Mouse (Mus musculus): ENCODE results near the gene Zcchc2. TPM values are rescaled to one million over a fixed set of nuclear protein-coding genes. Genes with fewer than 3 reads are reported as not detected.

Zcchc2 gene
- polyA plus RNA-seq, 2 experiments = 2.8 to 12.1 TPM

DNA sequence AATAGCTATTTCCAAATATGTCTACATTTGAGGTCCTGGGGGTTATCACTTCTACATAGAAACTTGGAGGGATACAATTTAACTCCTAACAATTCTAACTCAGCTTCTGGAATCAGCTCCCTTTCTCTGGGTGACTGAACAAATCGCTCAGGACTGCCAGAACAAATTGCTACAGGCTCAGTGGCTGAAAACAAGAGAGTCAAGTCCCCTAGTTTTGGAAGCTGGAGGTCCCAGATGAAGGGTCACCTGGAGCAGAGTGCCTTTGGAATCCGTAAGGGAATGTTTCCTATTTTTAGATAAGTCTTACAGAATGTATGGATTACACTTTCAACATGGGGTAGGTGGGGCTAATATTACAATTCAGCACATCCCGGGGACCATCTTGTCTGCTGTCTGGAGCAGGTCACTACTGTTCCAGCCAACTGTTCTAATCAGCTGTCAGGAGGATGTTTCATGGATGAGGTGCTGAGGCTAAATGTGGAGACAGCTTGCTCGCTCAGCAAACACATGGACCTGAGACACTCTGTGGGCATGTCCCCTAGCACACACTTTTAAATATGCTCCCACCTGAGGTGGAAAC is 73.5 kb downstream of the Zcchc2 start:
- DNase-seq (ENCODE audit: low spot score) = no peak
- no peak overlapping the region for H3K9ac ChIP-seq (ENCODE audit: low read depth, low read length, severe bottlenecking)
- H3K27me3 ChIP-seq (ENCODE audit: control insufficient read depth, insufficient read depth, low read length) = no peaks in the 10 kb centered on the region
- no peaks in the 10 kb centered on the region for H3K4me1 ChIP-seq (ENCODE audit: control insufficient read depth, insufficient read depth, low read length)
- H3K4me2 ChIP-seq (replicated peaks; ENCODE audit: low read depth, low read length, severe bottlenecking) = no peak overlapping the region
- ATAC-seq (ENCODE audit: low FRiP score, low read depth) = peak; percentile 28; the same call in 1 of the 2 replicates
- no peak for TF ChIP-seq POLR2A (IDR thresholded peaks at IDR 0.05; ENCODE audit: borderline replicate concordance, extremely low read depth, insufficient read depth, insufficient read length)
- 80% methylated on average over 4 of the region's 4 CpGs for WGBS
- no peak overlapping the region for H3K4me3 ChIP-seq (replicated peaks; ENCODE audit: low read length)
- no peaks in the 10 kb centered on the region for H3K9me3 ChIP-seq (ENCODE audit: control insufficient read depth, low read length)
- no peaks in the 10 kb centered on the region for H3K36me3 ChIP-seq (ENCODE audit: control insufficient read depth, insufficient read depth, low read length)
- no peak overlapping the region for H3K27ac ChIP-seq (replicated peaks; ENCODE audit: low read depth, low read length)

DNA sequence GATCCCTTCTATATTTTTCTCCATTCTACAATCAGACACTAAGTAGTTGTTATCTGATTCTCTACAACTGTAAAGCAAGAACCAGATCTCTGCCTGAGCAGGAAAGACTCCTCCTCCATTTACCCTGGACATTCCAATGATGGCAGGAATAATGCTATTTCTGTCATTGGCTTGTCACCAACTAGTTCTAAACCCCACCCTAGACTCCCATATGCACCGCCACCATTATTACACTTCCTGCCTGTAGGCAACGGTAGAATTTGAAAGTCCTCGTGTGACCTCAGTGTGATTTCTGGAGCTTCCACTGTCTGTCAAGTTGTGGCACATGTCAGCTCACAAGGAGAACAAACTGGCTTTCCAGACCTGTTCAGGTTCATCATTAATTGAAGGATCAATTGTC is 74.1 kb downstream of the Zcchc2 start:
- no peaks in the 10 kb centered on the region for H3K36me3 ChIP-seq (ENCODE audit: control insufficient read depth, insufficient read depth, low read length)
- DNase-seq (ENCODE audit: low spot score) = no peak
- no peaks in the 10 kb centered on the region for H3K4me1 ChIP-seq (ENCODE audit: control insufficient read depth, insufficient read depth, low read length)
- no peak overlapping the region for H3K4me2 ChIP-seq (replicated peaks; ENCODE audit: low read depth, low read length, severe bottlenecking)
- no peak for ATAC-seq (ENCODE audit: low FRiP score, low read depth)
- no peak overlapping the region for H3K4me3 ChIP-seq (replicated peaks; ENCODE audit: low read length)
- no peak for TF ChIP-seq POLR2A (IDR thresholded peaks at IDR 0.05; ENCODE audit: borderline replicate concordance, extremely low read depth, insufficient read depth, insufficient read length)
- 51% methylated on average over 3 of the region's 3 CpGs for WGBS
- no peaks in the 10 kb centered on the region for H3K9me3 ChIP-seq (ENCODE audit: control insufficient read depth, low read length)
- H3K27me3 ChIP-seq (ENCODE audit: control insufficient read depth, insufficient read depth, low read length) = no peaks in the 10 kb centered on the region
- H3K9ac ChIP-seq (ENCODE audit: low read depth, low read length, severe bottlenecking) = no peak overlapping the region
- no peak overlapping the region for H3K27ac ChIP-seq (replicated peaks; ENCODE audit: low read depth, low read length)

DNA sequence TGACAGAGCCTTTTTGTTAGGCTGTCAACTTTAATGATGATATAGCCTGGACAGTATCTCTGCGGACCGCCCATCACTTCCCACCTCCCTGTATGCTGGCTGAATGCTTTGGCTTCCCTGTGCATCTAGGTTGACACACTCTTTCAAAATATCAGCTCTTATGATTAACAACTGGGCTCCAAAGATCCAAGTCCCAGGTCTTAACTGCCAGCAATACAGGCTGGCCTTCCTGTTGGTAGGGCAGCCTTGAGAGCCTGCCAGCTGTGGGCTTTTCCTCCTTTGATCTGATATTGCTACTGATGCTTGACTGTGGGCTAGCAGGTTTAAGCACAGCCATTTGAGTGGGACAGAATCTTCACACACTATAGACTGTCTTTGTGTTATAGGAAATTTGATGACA is 74.5 kb downstream of the Zcchc2 start:
- Histone ChIP-seq H3K4me2 (replicated peaks; ENCODE audit: low read depth, low read length, severe bottlenecking) (no peak overlapping the region), H3K36me3 (ENCODE audit: control insufficient read depth, insufficient read depth, low read length) (no peaks in the 10 kb centered on the region), H3K27ac (replicated peaks; ENCODE audit: low read depth, low read length) (no peak overlapping the region), H3K9me3 (ENCODE audit: control insufficient read depth, low read length) (no peaks in the 10 kb centered on the region), H3K4me3 (replicated peaks; ENCODE audit: low read length) (no peak overlapping the region), H3K9ac (ENCODE audit: low read depth, low read length, severe bottlenecking) (no peak overlapping the region), H3K27me3 (ENCODE audit: control insufficient read depth, insufficient read depth, low read length) (no peaks in the 10 kb centered on the region), H3K4me1 (ENCODE audit: control insufficient read depth, insufficient read depth, low read length) (no peaks in the 10 kb centered on the region)
- no peak for TF ChIP-seq POLR2A (IDR thresholded peaks at IDR 0.05; ENCODE audit: borderline replicate concordance, extremely low read depth, insufficient read depth, insufficient read length)
- ATAC-seq (ENCODE audit: low FRiP score, low read depth) = no peak
- no peak for DNase-seq (ENCODE audit: low spot score)
- WGBS = 90% methylated on average over 2 of the region's 2 CpGs

DNA sequence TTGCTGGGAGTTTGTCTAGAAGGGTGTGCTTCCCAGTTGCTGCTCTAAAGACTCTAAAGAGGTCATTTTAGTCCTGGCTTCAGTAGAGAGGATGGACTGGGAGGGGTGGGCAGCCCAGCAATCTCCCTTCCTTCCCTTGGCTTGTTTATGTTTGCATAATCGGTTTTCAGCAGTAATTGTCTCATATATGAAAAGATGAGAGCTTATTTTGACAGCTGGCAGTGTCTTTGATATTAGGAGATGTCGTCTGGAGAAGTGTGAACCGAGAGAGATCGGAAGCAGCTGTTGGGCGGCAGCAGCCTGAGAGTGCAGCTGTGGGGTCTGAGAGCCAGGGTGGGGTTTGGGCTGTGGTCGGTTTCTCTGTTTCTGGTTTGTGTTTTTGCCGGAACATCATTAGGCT is 75.5 kb downstream of the Zcchc2 start:
- no peak overlapping the region for H3K4me2 ChIP-seq (replicated peaks; ENCODE audit: low read depth, low read length, severe bottlenecking)
- H3K4me3 ChIP-seq (replicated peaks; ENCODE audit: low read length) = no peak overlapping the region
- H3K27me3 ChIP-seq (ENCODE audit: control insufficient read depth, insufficient read depth, low read length) = no peaks in the 10 kb centered on the region
- peak; percentile 18 for DNase-seq (ENCODE audit: low spot score)
- H3K9me3 ChIP-seq (ENCODE audit: control insufficient read depth, low read length) = no peaks in the 10 kb centered on the region
- WGBS = 27% methylated on average over 7 of the region's 7 CpGs
- H3K4me1 ChIP-seq (ENCODE audit: control insufficient read depth, insufficient read depth, low read length) = no peaks in the 10 kb centered on the region
- no peaks in the 10 kb centered on the region for H3K36me3 ChIP-seq (ENCODE audit: control insufficient read depth, insufficient read depth, low read length)
- H3K27ac ChIP-seq (replicated peaks; ENCODE audit: low read depth, low read length) = no peak overlapping the region
- H3K9ac ChIP-seq (ENCODE audit: low read depth, low read length, severe bottlenecking) = no peak overlapping the region
- TF ChIP-seq POLR2A (IDR thresholded peaks at IDR 0.05; ENCODE audit: borderline replicate concordance, extremely low read depth, insufficient read depth, insufficient read length) = no peak
- ATAC-seq (ENCODE audit: low FRiP score, low read depth) = peak; percentile 55; the same call in 1 of the 2 replicates

DNA sequence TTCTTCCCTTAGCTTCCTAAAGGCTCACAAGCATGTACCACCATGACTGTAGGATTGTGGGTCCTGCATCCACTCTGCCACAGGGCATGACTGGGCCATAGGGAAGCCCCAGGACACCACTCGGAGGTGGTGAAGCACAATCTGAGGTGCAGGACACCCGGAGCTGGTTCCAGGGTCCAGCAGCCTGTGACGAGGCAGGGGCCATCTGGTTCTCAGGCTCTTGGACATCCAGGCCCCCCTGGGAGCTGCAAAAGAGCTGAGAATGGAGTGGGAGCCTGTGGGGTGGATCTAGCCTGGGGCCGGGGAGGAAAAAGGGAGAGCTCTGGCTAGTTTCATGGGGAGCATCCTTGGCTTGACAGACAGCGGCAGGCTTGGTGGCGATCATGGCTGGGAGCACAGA is 77.1 kb downstream of the Zcchc2 start:
- no peaks in the 10 kb centered on the region for H3K27me3 ChIP-seq (ENCODE audit: control insufficient read depth, insufficient read depth, low read length)
- WGBS = 65% methylated on average over 6 of the region's 6 CpGs
- no peak overlapping the region for H3K27ac ChIP-seq (replicated peaks; ENCODE audit: low read depth, low read length)
- TF ChIP-seq POLR2A (IDR thresholded peaks at IDR 0.05; ENCODE audit: borderline replicate concordance, extremely low read depth, insufficient read depth, insufficient read length) = no peak
- H3K9me3 ChIP-seq (ENCODE audit: control insufficient read depth, low read length) = no peaks in the 10 kb centered on the region
- no peak overlapping the region for H3K4me2 ChIP-seq (replicated peaks; ENCODE audit: low read depth, low read length, severe bottlenecking)
- no peak overlapping the region for H3K9ac ChIP-seq (ENCODE audit: low read depth, low read length, severe bottlenecking)
- ATAC-seq (ENCODE audit: low FRiP score, low read depth) (no peak), DNase-seq (ENCODE audit: low spot score) (no peak)
- peaks cover 2% of the 10 kb centered on the region; the same call in 1 of the 2 replicates for H3K4me1 ChIP-seq (ENCODE audit: control insufficient read depth, insufficient read depth, low read length)
- no peaks in the 10 kb centered on the region for H3K36me3 ChIP-seq (ENCODE audit: control insufficient read depth, insufficient read depth, low read length)
- no peak overlapping the region for H3K4me3 ChIP-seq (replicated peaks; ENCODE audit: low read length)
